Mouse (Mus musculus): ENCODE results near the gene Ppp2r3c. TPM values are rescaled to one million over a fixed set of nuclear protein-coding genes. Genes with fewer than 3 reads are reported as not detected.
A peak's percentile ranks its signal among the peaks of the same experiment; 100 is the strongest.
"Not testable (repeated sequence)": the region's sequence is repeated elsewhere in the genome, so short reads cannot be mapped to it uniquely, and the experiment has no call there.

The Ppp2r3c gene
- 18.9 and 21.7 TPM in 2 replicates for polyA plus RNA-seq (2014; fragmentation: Nextera tagmentation; extraction: Ambion mirVana)

DNA sequence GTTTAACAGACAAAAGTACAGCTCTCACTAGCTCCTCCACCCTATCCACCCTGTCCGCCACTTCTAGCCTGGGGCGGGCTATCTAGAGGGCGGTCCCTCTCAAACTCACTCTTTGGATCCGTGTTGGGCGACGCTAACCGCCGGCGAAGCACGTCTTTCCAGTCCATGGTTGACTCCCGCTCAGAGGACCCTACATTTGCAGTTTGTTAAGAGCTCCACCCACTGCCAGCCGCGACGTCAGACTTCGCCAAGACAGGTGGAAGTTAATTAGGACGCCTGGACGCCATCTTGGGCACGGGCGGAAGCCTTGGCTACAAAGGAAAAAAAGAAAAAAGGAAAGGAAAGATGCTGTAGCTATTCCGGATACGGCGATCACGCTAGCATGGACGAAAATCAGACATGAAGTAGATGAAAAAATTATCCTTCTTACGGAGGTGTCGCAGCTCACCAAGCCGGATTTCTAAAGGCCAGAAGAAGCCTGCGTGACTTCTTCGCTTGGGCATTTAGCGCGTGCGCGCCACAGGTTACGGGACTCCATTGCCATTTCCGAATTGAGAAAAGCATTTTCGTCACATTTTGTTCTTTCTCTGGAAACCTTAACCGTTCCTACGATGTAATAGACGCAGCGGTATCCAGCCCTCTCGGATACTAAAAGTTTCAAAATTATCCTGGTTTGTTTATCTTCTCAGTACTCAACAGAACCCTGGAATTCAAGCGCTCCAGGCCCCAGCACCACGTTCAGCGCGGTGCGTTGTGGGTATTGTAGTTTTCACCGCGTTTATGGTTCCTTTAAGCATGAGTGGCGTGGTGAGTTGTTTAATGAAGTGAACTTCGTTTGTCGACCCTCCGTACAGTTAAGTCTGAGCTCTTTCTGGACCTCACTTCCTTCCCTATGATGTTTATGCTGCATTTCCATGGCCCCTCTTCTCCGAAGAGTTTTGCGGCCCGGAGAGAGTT is at the start of gene Ppp2r3c:
Gene Ppp2r3c, minus strand, starts transcription at position 514 of the 957 bp plus-strand sequence.
- ATAC-seq (replicated peaks; ENCODE audit: low FRiP score) (peak; percentile 95), DNase-seq (ENCODE audit: low spot score) (peak; percentile 92)
- Histone ChIP-seq H3K9me3 (ENCODE audit: control insufficient read depth, low read length) (no peaks in the 10 kb centered on the region), H3K4me3 (ENCODE audit: low read depth, low read length) (peak within 1 kb of the TSS; percentile 59), H3K27ac (ENCODE audit: low read depth, low read length) (peak within 1 kb of the TSS; percentile 98), H3K4me1 (replicated peaks; ENCODE audit: control insufficient read depth, insufficient read depth, low read length) (peaks cover 7% of the 10 kb centered on the region), H3K36me3 (ENCODE audit: control insufficient read depth, insufficient read depth, low read length) (peaks cover 14% of the 10 kb centered on the region; the same call in 1 of the 2 replicates), H3K27me3 (replicated peaks; ENCODE audit: control insufficient read depth, insufficient read depth, low read length) (no peaks in the 10 kb centered on the region), H3K4me2 (peak within 1 kb of the TSS; percentile 65), H3K9ac (ENCODE audit: low read depth, low read length) (peak within 1 kb of the TSS; percentile 90)
- WGBS, result under 1% methylated on average over 55 of the region's 55 CpGs

DNA sequence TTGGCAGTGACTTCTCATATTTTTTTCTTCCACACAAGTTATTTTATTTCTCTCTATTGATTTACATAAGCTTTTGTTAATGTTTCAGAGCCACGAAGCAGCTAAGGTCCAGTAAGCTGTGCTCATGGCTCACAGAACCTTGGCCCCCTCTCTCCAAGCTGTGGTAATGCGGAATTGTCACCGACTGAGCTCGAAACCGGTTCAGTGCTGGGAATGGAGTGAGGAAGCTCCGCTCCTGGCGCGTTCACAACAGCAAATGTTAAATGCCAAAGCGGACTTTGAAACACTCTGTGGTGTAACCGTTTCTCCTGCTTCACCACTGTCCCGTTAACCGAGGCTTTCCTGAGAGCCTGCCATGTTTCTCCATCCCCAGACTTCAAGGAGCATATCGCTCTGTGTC is 41.8 kb upstream of the Ppp2r3c start:
- Histone ChIP-seq H3K27me3 (replicated peaks; ENCODE audit: control insufficient read depth, insufficient read depth, low read length) (no peaks in the 10 kb centered on the region), H3K9me3 (ENCODE audit: control insufficient read depth, low read length) (no peaks in the 10 kb centered on the region), H3K4me1 (replicated peaks; ENCODE audit: control insufficient read depth, insufficient read depth, low read length) (peaks cover 5% of the 10 kb centered on the region; the same call in 1 of the 2 replicates), H3K36me3 (ENCODE audit: control insufficient read depth, insufficient read depth, low read length) (no peaks in the 10 kb centered on the region), H3K27ac (ENCODE audit: low read depth, low read length) (no peak overlapping the region), H3K9ac (ENCODE audit: low read depth, low read length) (no peak overlapping the region), H3K4me3 (ENCODE audit: low read depth, low read length) (no peak overlapping the region), H3K4me2 (no peak overlapping the region)
- no peak for ATAC-seq (replicated peaks; ENCODE audit: low FRiP score)
- DNase-seq (ENCODE audit: low spot score), result no peak
- WGBS, result 71% methylated on average over 13 of the region's 13 CpGs

DNA sequence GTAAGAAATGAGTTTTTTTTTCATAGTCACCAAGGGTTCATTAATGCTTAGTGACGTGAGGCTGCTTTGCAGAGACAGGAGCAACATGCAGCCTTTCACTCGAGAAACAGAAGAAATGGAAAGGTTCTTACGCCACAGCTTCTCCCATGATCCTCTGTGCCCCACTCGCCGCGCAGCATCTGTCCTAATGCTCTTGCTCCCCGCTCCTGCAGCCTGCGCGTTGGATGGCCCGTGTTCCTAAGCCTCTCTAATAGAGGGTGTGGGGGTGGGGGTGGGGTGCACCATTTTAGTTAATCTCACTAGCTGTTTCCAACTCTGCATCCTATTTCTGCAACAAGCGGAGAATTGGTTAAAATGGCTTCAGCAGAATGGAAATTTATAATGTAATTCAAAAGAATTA is 41.2 kb upstream of the Ppp2r3c start:
- no peaks in the 10 kb centered on the region for H3K9me3 ChIP-seq (ENCODE audit: control insufficient read depth, low read length)
- ATAC-seq (replicated peaks; ENCODE audit: low FRiP score) (no peak), DNase-seq (ENCODE audit: low spot score) (no peak)
- H3K27ac ChIP-seq (ENCODE audit: low read depth, low read length), result no peak overlapping the region
- H3K9ac ChIP-seq (ENCODE audit: low read depth, low read length), result no peak overlapping the region
- H3K36me3 ChIP-seq (ENCODE audit: control insufficient read depth, insufficient read depth, low read length), result no peaks in the 10 kb centered on the region
- H3K27me3 ChIP-seq (replicated peaks; ENCODE audit: control insufficient read depth, insufficient read depth, low read length), result no peaks in the 10 kb centered on the region
- WGBS, result 85% methylated on average over 11 of the region's 11 CpGs
- no peak overlapping the region for H3K4me3 ChIP-seq (ENCODE audit: low read depth, low read length)
- no peak overlapping the region for H3K4me2 ChIP-seq
- H3K4me1 ChIP-seq (replicated peaks; ENCODE audit: control insufficient read depth, insufficient read depth, low read length), result peaks cover 5% of the 10 kb centered on the region; the same call in 1 of the 2 replicates

DNA sequence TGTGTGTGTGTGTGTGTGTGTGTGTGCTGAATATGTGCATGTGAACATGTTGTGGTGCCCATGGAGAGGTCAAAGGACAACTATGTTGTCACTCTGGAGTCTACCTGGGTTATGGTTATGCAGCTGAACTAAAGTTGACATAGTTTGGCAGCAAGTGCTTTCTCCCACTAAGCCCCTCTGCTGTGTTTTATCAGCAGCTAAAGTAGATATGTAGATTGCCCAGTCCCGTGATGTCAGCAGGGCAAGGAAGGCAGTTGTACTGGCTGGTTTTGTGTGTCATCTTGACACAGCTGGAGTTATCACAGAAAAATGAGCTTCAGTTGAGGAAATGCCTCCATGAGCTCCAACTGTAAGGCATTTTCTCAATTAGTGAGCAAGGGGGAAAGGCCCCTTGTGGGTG is 40.2 kb upstream of the Ppp2r3c start:
- not testable (repeated sequence) for H3K4me3 ChIP-seq (ENCODE audit: low read depth, low read length); DNase-seq (ENCODE audit: low spot score); H3K27ac ChIP-seq (ENCODE audit: low read depth, low read length); H3K9ac ChIP-seq (ENCODE audit: low read depth, low read length); H3K4me2 ChIP-seq; H3K36me3 ChIP-seq (ENCODE audit: control insufficient read depth, insufficient read depth, low read length); H3K9me3 ChIP-seq (ENCODE audit: control insufficient read depth, low read length); H3K4me1 ChIP-seq (replicated peaks; ENCODE audit: control insufficient read depth, insufficient read depth, low read length); H3K27me3 ChIP-seq (replicated peaks; ENCODE audit: control insufficient read depth, insufficient read depth, low read length)
- WGBS, result 17% methylated on average over 1 of the region's 1 CpGs
- ATAC-seq (replicated peaks; ENCODE audit: low FRiP score), result peak; percentile 34; the same call in 1 of the 2 replicates

DNA sequence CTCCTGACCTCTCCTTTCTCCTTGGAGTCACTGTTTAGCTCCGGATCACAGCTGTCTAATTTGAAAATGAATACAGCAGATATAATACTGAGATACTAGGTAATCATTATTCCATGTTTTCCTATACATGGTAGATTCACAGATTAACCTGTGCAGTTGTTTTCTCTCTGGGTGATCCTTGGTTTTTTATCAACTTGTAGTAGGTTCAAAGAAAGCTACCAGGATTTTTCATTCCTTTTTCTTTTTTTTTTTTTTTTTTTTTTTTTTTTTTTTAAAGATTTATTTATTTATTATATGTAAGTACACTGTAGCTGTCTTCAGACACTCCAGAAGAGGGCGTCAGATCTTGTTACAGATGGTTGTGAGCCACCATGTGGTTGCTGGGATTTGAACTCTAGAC is 35.7 kb upstream of the Ppp2r3c start:
- DNase-seq (ENCODE audit: low spot score), result not testable (repeated sequence)
- 96% methylated on average over 1 of the region's 2 CpGs for WGBS

DNA sequence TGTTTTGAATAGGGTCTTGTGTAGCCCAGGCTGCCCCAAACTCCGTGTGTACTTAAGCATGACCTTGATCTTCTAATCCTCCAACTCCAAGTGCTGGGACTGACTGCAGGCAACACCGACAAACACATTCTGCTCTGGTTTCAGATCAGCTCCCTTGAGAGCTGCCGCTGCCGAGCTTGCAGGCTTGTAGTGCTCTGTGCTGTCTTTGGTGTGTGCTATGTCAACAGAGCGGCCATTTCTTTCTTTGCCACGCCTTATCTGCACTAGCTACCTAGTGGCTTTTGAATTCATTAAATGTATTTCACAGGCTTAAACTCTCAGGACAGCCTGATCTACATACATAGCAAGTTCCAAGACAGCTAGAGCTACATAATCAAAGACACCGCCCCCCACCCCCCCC is 30.9 kb upstream of the Ppp2r3c start:
- H3K27ac ChIP-seq (ENCODE audit: low read depth, low read length), result no peak overlapping the region
- DNase-seq (ENCODE audit: low spot score) (no peak), ATAC-seq (replicated peaks; ENCODE audit: low FRiP score) (no peak)
- H3K9me3 ChIP-seq (ENCODE audit: control insufficient read depth, low read length), result no peaks in the 10 kb centered on the region
- no peaks in the 10 kb centered on the region for H3K27me3 ChIP-seq (replicated peaks; ENCODE audit: control insufficient read depth, insufficient read depth, low read length)
- peaks cover 9% of the 10 kb centered on the region for H3K4me1 ChIP-seq (replicated peaks; ENCODE audit: control insufficient read depth, insufficient read depth, low read length)
- H3K9ac ChIP-seq (ENCODE audit: low read depth, low read length), result no peak overlapping the region
- H3K36me3 ChIP-seq (ENCODE audit: control insufficient read depth, insufficient read depth, low read length), result no peaks in the 10 kb centered on the region
- no peak overlapping the region for H3K4me2 ChIP-seq
- H3K4me3 ChIP-seq (ENCODE audit: low read depth, low read length), result no peak overlapping the region
- WGBS, result 89% methylated on average over 7 of the region's 7 CpGs

More for the DNA sequence above, 35.7 kb upstream of the Ppp2r3c start:
- ATAC-seq (replicated peaks; ENCODE audit: low FRiP score); H3K36me3 ChIP-seq (ENCODE audit: control insufficient read depth, insufficient read depth, low read length); H3K4me3 ChIP-seq (ENCODE audit: low read depth, low read length); H3K4me1 ChIP-seq (replicated peaks; ENCODE audit: control insufficient read depth, insufficient read depth, low read length); H3K9me3 ChIP-seq (ENCODE audit: control insufficient read depth, low read length); H3K9ac ChIP-seq (ENCODE audit: low read depth, low read length); H3K4me2 ChIP-seq; H3K27ac ChIP-seq (ENCODE audit: low read depth, low read length); H3K27me3 ChIP-seq (replicated peaks; ENCODE audit: control insufficient read depth, insufficient read depth, low read length): not testable (repeated sequence)

DNA sequence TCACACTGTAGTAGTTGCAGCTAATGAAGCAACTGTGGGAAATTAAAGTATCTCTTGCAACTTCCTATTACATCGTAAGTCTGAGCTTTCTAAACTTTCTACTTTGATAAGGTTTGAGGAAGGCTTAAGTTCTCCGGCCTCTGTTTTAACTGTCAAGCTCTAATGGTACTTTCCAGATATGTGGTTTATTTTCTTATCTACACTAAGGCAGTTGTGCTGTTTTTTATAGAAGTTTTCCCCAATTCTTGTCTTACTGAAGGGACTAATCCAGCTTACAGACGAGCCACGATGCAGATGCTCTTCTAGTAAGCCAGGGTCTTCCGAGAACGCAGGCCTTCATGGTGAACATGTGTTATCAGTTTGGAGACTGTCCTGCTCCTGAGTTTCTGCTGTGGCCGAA is 26.6 kb upstream of the Ppp2r3c start:
- H3K27ac ChIP-seq (ENCODE audit: low read depth, low read length), result peak overlapping the region; percentile 66
- H3K4me3 ChIP-seq (ENCODE audit: low read depth, low read length), result no peak overlapping the region
- H3K9me3 ChIP-seq (ENCODE audit: control insufficient read depth, low read length), result no peaks in the 10 kb centered on the region
- H3K9ac ChIP-seq (ENCODE audit: low read depth, low read length), result no peak overlapping the region
- no peaks in the 10 kb centered on the region for H3K27me3 ChIP-seq (replicated peaks; ENCODE audit: control insufficient read depth, insufficient read depth, low read length)
- no peaks in the 10 kb centered on the region for H3K36me3 ChIP-seq (ENCODE audit: control insufficient read depth, insufficient read depth, low read length)
- peaks cover 13% of the 10 kb centered on the region for H3K4me1 ChIP-seq (replicated peaks; ENCODE audit: control insufficient read depth, insufficient read depth, low read length)
- peak overlapping the region; percentile 24 for H3K4me2 ChIP-seq
- DNase-seq (ENCODE audit: low spot score), result no peak
- WGBS, result 48% methylated on average over 7 of the region's 7 CpGs
- peak; percentile 63 for ATAC-seq (replicated peaks; ENCODE audit: low FRiP score)

DNA sequence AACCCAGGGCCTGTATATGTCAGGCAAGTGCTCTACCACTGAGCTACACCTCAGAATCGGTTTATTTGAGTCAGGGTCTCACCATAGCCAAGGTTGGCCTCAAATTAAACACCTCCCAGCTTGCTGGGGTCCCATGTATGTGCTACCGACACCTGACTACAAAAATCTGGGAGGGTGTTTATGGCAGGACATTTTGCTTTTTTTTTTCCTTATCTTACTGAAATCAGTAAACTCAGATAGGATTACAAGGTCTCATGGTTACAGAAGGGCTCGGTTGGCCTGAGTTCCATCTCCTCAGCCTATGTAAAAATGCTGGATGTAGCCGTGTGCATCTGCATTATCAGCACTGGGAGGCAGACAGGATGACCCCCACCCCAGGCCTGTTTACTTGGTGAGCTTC is 26.0 kb upstream of the Ppp2r3c start:
- no peak; the same call in 1 of the 2 replicates for ATAC-seq (replicated peaks; ENCODE audit: low FRiP score)
- DNase-seq (ENCODE audit: low spot score), result no peak
- Histone ChIP-seq H3K9me3 (ENCODE audit: control insufficient read depth, low read length) (no peaks in the 10 kb centered on the region), H3K4me1 (replicated peaks; ENCODE audit: control insufficient read depth, insufficient read depth, low read length) (peaks cover 13% of the 10 kb centered on the region), H3K27ac (ENCODE audit: low read depth, low read length) (0 out of 2 replicates have a peak overlapping the region, but pooled peaks have one; percentile 11), H3K27me3 (replicated peaks; ENCODE audit: control insufficient read depth, insufficient read depth, low read length) (no peaks in the 10 kb centered on the region), H3K36me3 (ENCODE audit: control insufficient read depth, insufficient read depth, low read length) (no peaks in the 10 kb centered on the region), H3K9ac (ENCODE audit: low read depth, low read length) (no peak overlapping the region), H3K4me2 (peak overlapping the region; percentile 24), H3K4me3 (ENCODE audit: low read depth, low read length) (no peak overlapping the region)
- 61% methylated on average over 4 of the region's 4 CpGs for WGBS
